Mouse (Mus musculus): Measurements from ENCODE around the gene Nfx1. TPM values are rescaled to one million over a fixed set of nuclear protein-coding genes. Genes with fewer than 3 reads are reported as not detected.
A peak's percentile ranks its signal among the peaks of the same experiment; 100 is the strongest.

The Nfx1 gene
- polyA plus RNA-seq, 1 experiment, result 27.5 TPM

GRCm38 (mm10) chr4:41063894-41064673 lies 93.4 kb downstream of the Nfx1 start:
- peak in 1 of 2 experiments; percentile 12 for DNase-seq (ENCODE audit: low read depth in 1 of 2, low spot score in 2 of 2)
- no peak overlapping the region for H3K27ac ChIP-seq (ENCODE audit: insufficient read depth, low read length)

GRCm38 (mm10) chr4:41065196-41065595 lies 94.5 kb downstream of the Nfx1 start:
- TF ChIP-seq POLR2A (IDR thresholded peaks at IDR 0.05; ENCODE audit: low read depth, low read length) (no peak), CTCF (IDR thresholded peaks at IDR 0.05; ENCODE audit: extremely low read depth, insufficient read depth, insufficient read length, insufficient replicate concordance) (no peak)
- Histone ChIP-seq H3K27me3 (ENCODE audit: control insufficient read depth, insufficient read depth, low read length) (no peaks in the 10 kb centered on the region), H3K4me3 (ENCODE audit: extremely low read depth, insufficient read depth, insufficient read length) (no peak overlapping the region), H3K27ac (ENCODE audit: insufficient read depth, low read length) (no peak overlapping the region), H3K4me1 (ENCODE audit: control insufficient read depth, insufficient read depth, insufficient read length) (no peaks in the 10 kb centered on the region), H3K36me3 (ENCODE audit: control insufficient read depth, insufficient read depth, low read length) (no peaks in the 10 kb centered on the region)
- DNase-seq (ENCODE audit: low read depth in 1 of 2, low spot score in 2 of 2), result no peak
- WGBS, result 89% methylated on average over 4 of the region's 4 CpGs

More at GRCm38 (mm10) chr4:41063894-41064673, 93.4 kb downstream of the Nfx1 start:
- Histone ChIP-seq H3K27me3 (ENCODE audit: control insufficient read depth, insufficient read depth, low read length) (no peaks in the 10 kb centered on the region), H3K36me3 (ENCODE audit: control insufficient read depth, insufficient read depth, low read length) (no peaks in the 10 kb centered on the region), H3K4me1 (ENCODE audit: control insufficient read depth, insufficient read depth, insufficient read length) (no peaks in the 10 kb centered on the region), H3K4me3 (ENCODE audit: extremely low read depth, insufficient read depth, insufficient read length) (no peak overlapping the region)
- 25% methylated on average over 16 of the region's 16 CpGs for WGBS
- TF ChIP-seq POLR2A (IDR thresholded peaks at IDR 0.05; ENCODE audit: low read depth, low read length) (no peak), CTCF (IDR thresholded peaks at IDR 0.05; ENCODE audit: extremely low read depth, insufficient read depth, insufficient read length, insufficient replicate concordance) (peak; percentile 22; the same call in 1 of the 2 replicates)

GRCm38 (mm10) chr4:41071500-41072429 lies 101.1 kb downstream of the Nfx1 start:
- Histone ChIP-seq H3K27me3 (ENCODE audit: control insufficient read depth, insufficient read depth, low read length) (no peaks in the 10 kb centered on the region), H3K27ac (ENCODE audit: insufficient read depth, low read length) (no peak overlapping the region), H3K4me1 (ENCODE audit: control insufficient read depth, insufficient read depth, insufficient read length) (no peaks in the 10 kb centered on the region), H3K4me3 (ENCODE audit: extremely low read depth, insufficient read depth, insufficient read length) (no peak overlapping the region), H3K36me3 (ENCODE audit: control insufficient read depth, insufficient read depth, low read length) (no peaks in the 10 kb centered on the region)
- no peak for DNase-seq (ENCODE audit: low read depth in 1 of 2, low spot score in 2 of 2)
- TF ChIP-seq POLR2A (IDR thresholded peaks at IDR 0.05; ENCODE audit: low read depth, low read length) (no peak), CTCF (IDR thresholded peaks at IDR 0.05; ENCODE audit: extremely low read depth, insufficient read depth, insufficient read length, insufficient replicate concordance) (no peak)
- 80% methylated on average over 14 of the region's 14 CpGs for WGBS

- H3K27me3 ChIP-seq (ENCODE audit: control insufficient read depth, insufficient read depth, low read length), result no peaks in the 10 kb centered on the region
- no peak overlapping the region for H3K4me3 ChIP-seq (ENCODE audit: extremely low read depth, insufficient read depth, insufficient read length)
- 29% methylated on average over 12 of the region's 12 CpGs for WGBS
- no peak for TF ChIP-seq POLR2A (IDR thresholded peaks at IDR 0.05; ENCODE audit: low read depth, low read length)
- no peak for TF ChIP-seq CTCF (IDR thresholded peaks at IDR 0.05; ENCODE audit: extremely low read depth, insufficient read depth, insufficient read length, insufficient replicate concordance)
- no peak for DNase-seq (ENCODE audit: low read depth in 1 of 2, low spot score in 2 of 2)
- H3K4me1 ChIP-seq (ENCODE audit: control insufficient read depth, insufficient read depth, insufficient read length), result no peaks in the 10 kb centered on the region
- H3K36me3 ChIP-seq (ENCODE audit: control insufficient read depth, insufficient read depth, low read length), result no peaks in the 10 kb centered on the region
- no peak overlapping the region for H3K27ac ChIP-seq (ENCODE audit: insufficient read depth, low read length)
These were observed 102.5 kb downstream of the Nfx1 start for GRCm38 (mm10) chr4:41073008-41073817.

GRCm38 (mm10) chr4:41074461-41074860 lies 103.8 kb downstream of the Nfx1 start:
- DNase-seq (ENCODE audit: low read depth in 1 of 2, low spot score in 2 of 2), result no peak
- TF ChIP-seq POLR2A (IDR thresholded peaks at IDR 0.05; ENCODE audit: low read depth, low read length), result no peak
- TF ChIP-seq CTCF (IDR thresholded peaks at IDR 0.05; ENCODE audit: extremely low read depth, insufficient read depth, insufficient read length, insufficient replicate concordance), result no peak
- Histone ChIP-seq H3K36me3 (ENCODE audit: control insufficient read depth, insufficient read depth, low read length) (no peaks in the 10 kb centered on the region), H3K27me3 (ENCODE audit: control insufficient read depth, insufficient read depth, low read length) (no peaks in the 10 kb centered on the region), H3K4me3 (ENCODE audit: extremely low read depth, insufficient read depth, insufficient read length) (no peak overlapping the region), H3K4me1 (ENCODE audit: control insufficient read depth, insufficient read depth, insufficient read length) (no peaks in the 10 kb centered on the region), H3K27ac (ENCODE audit: insufficient read depth, low read length) (no peak overlapping the region)
- 77% methylated on average over 6 of the region's 6 CpGs for WGBS

Other genes with a start within 250 kb of the Nfx1 start
- gene Dnaja1, start 248.8 kb upstream of the Nfx1 start, polyA plus RNA-seq (2012; rRNA removed), result 2.3 and 4.1 TPM in 2 replicates
- 9.2 and 11.8 TPM in 2 replicates for gene Smu1, start 213.0 kb upstream of the Nfx1 start, polyA plus RNA-seq (2012; rRNA removed)
- 24.6 and 37.4 TPM in 2 replicates for gene B4galt1, start 116.9 kb upstream of the Nfx1 start, polyA plus RNA-seq (2012; rRNA removed)
- gene Spink4, start 50.9 kb upstream of the Nfx1 start, polyA plus RNA-seq (2012; rRNA removed), result not detected in 2 replicates
- 43.8 and 76.3 TPM in 2 replicates for gene Bag1, start 22.6 kb upstream of the Nfx1 start, polyA plus RNA-seq (2012; rRNA removed)
- gene Chmp5, start 22.5 kb upstream of the Nfx1 start, polyA plus RNA-seq (2012; rRNA removed), result 5.8 and 6.2 TPM in 2 replicates
- 0.07 and 0.14 TPM in 2 replicates for gene Aqp7, start 77.2 kb downstream of the Nfx1 start, polyA plus RNA-seq (2012; rRNA removed)
- 3.4 and 4.7 TPM in 2 replicates for gene Aqp3, start 127.3 kb downstream of the Nfx1 start, polyA plus RNA-seq (2012; rRNA removed)
- 30.4 and 38.3 TPM in 2 replicates for gene Nol6, start 153.5 kb downstream of the Nfx1 start, polyA plus RNA-seq (2012; rRNA removed)
- gene Ube2r2, start 164.8 kb downstream of the Nfx1 start, polyA plus RNA-seq (2012; rRNA removed), result 28.5 and 30.3 TPM in 2 replicates

All from spleen, adult 2 months (tissue).